Mouse (Mus musculus) kidney, postnatal 10 days (tissue): ENCODE measurements around the gene Eloa.

ENCODE experiments used
- DNase-seq: peaks from one replicate; pipeline ENCODE4 v3.0.0; 2021; ENCODE audit warnings: mixed read lengths

The Eloa gene

GRCm38 (mm10) chr4:136021549-136022047 lies at the start of gene Eloa:
Eloa (minus strand) TSS chr4:136021763.
- DNase-seq = peak; percentile 100

- peak; percentile 89 for DNase-seq
Observed at GRCm38 (mm10) chr4:136071178-136071714, 49.7 kb upstream of the Eloa start.

- no peak for DNase-seq
Observed at GRCm38 (mm10) chr4:136070592-136070991, 49.0 kb upstream of the Eloa start.

- DNase-seq = peak; percentile 91
Observed at GRCm38 (mm10) chr4:136069954-136070353, 48.4 kb upstream of the Eloa start.

GRCm38 (mm10) chr4:136069313-136069712 lies 47.8 kb upstream of the Eloa start:
- DNase-seq = no peak

- DNase-seq = no peak
Observed at GRCm38 (mm10) chr4:136063143-136063542, 41.6 kb upstream of the Eloa start.

GRCm38 (mm10) chr4:136059800-136060488 lies 38.4 kb upstream of the Eloa start:
- peak; percentile 51 for DNase-seq

- no peak for DNase-seq
Observed at GRCm38 (mm10) chr4:136057916-136058315, 36.4 kb upstream of the Eloa start.

GRCm38 (mm10) chr4:136056030-136056429 lies 34.5 kb upstream of the Eloa start:
- DNase-seq = no peak

- DNase-seq = no peak
Observed at GRCm38 (mm10) chr4:136053843-136054242, 32.3 kb upstream of the Eloa start.

- peak; percentile 95 for DNase-seq
Observed at GRCm38 (mm10) chr4:136053247-136053596, 31.7 kb upstream of the Eloa start, which contains the start of gene Rpl11. Rpl11 (minus strand) TSS chr4:136053428.

- DNase-seq = no peak
Observed at GRCm38 (mm10) chr4:136052534-136053246, 31.1 kb upstream of the Eloa start.

- DNase-seq = no peak
Observed at GRCm38 (mm10) chr4:136052060-136052459, 30.5 kb upstream of the Eloa start.

- no peak for DNase-seq
Observed at GRCm38 (mm10) chr4:136050226-136050625, 28.7 kb upstream of the Eloa start.

- DNase-seq = no peak
Observed at GRCm38 (mm10) chr4:136048291-136049032, 26.9 kb upstream of the Eloa start.

GRCm38 (mm10) chr4:136047626-136048025 lies 26.1 kb upstream of the Eloa start:
- no peak for DNase-seq

- DNase-seq = no peak
Observed at GRCm38 (mm10) chr4:136046888-136047287, 25.3 kb upstream of the Eloa start.

- no peak for DNase-seq
Observed at GRCm38 (mm10) chr4:136045091-136045490, 23.5 kb upstream of the Eloa start.

- no peak for DNase-seq
Observed at GRCm38 (mm10) chr4:136043784-136044400, 22.3 kb upstream of the Eloa start.

- no peak for DNase-seq
Observed at GRCm38 (mm10) chr4:136035078-136035477, 13.5 kb upstream of the Eloa start.

GRCm38 (mm10) chr4:136033231-136033630 lies 11.7 kb upstream of the Eloa start:
- no peak for DNase-seq
